Mouse (Mus musculus) cerebellum, adult 9-10 months (tissue): ENCODE data around the gene Fgr.

Experiments used
- DNase-seq: peaks from one replicate; pipeline ENCODE4 v3.0.0; 2022

Fgr gene

DNA sequence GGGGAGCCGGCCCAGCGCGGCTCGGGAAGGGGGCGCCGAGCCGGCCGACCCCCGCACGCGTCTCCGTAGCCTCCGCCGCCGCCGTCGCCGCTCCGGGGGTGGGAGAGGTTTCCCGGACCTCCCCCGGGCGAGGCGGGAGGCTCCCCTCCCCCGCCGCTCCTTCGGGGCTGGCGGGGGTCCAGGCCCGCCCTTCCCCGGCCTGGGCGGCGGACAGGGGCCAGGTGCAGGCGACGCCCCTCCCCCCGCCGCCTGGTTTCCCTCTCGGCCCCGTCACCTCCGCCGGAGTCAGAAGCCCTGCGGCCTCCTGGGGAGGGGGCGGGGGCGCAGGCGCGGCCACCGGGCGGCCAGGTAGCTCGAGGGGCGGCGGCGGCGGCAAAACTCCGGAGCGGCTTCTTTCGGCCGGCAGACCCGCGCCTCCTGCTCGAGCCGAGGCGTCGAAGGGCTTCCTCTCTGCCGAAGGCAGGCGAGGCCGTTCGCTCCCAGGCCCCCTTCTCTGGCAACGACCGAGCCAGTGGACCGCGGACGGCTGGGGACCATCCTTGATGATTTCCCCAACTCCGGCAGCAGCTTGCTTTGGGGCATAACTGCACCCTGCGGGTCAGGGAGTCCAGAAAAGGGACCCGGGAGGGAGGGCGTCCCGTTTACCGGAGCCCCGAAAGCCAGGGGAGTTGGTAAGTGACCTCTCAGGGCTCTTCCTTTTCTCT, 65.4 kb downstream of the Fgr start:
- DNase-seq: no peak

GRCm38 (mm10) chr4:133039832-133040231, 65.9 kb downstream of the Fgr start:
- no peak for DNase-seq

- DNase-seq: no peak
Measured at GRCm38 (mm10) chr4:133040241-133040904, 66.5 kb downstream of the Fgr start.

- DNase-seq: no peak
Measured at GRCm38 (mm10) chr4:133042244-133042643, 68.3 kb downstream of the Fgr start.

GRCm38 (mm10) chr4:133042651-133043635, 69.0 kb downstream of the Fgr start:
- no peak for DNase-seq

- DNase-seq: peak; percentile 81
Measured at GRCm38 (mm10) chr4:133043798-133044646, 70.1 kb downstream of the Fgr start.

GRCm38 (mm10) chr4:133044647-133045094, 70.8 kb downstream of the Fgr start:
- no peak for DNase-seq

DNA sequence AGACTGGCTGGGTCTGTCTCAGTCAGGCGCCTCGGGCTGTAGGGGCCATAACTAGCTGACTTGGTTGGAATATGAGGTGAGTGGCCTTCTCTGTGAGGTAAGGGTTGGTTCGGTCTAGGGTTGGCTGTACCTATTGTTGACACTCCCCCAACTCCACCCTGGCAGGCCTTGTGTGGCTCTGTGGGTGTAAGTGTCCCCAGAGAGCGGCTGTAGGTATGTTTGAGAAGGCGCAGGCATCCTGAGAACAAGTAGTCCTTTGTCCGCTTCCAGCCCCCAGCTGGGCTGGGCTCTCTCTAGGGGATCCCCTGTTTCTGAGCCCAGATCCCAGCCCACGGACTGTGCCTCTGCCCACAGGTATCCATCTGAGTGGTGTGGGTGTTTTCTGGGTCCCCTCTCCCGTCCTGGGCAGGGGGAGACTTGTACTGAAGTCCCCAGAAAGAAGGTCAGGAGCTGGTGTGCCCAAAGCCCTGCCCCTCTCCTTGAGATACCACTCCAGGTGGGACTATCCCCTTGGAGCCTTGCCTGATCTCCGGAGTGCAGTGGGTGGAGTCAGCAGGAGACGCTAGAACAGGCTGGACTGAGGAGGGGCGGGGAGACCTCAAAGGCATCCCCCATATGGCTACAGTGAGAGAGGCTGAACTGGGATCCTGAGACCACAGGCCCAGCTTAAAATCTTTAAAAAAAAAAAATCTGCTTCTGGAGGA, 72.0 kb downstream of the Fgr start:
- DNase-seq: no peak

GRCm38 (mm10) chr4:133046691-133047352, 72.9 kb downstream of the Fgr start:
- no peak for DNase-seq

- no peak for DNase-seq
Measured at GRCm38 (mm10) chr4:133047353-133048105, 73.6 kb downstream of the Fgr start.

- DNase-seq: peak; percentile 69
Measured at GRCm38 (mm10) chr4:133049071-133049920, 75.4 kb downstream of the Fgr start.

- DNase-seq: no peak
Measured at GRCm38 (mm10) chr4:133050196-133050836, 76.4 kb downstream of the Fgr start.

GRCm38 (mm10) chr4:133050837-133051549, 77.1 kb downstream of the Fgr start:
- no peak for DNase-seq

GRCm38 (mm10) chr4:133051550-133051865, 77.6 kb downstream of the Fgr start:
- no peak for DNase-seq
